Mouse (Mus musculus): Measurements from ENCODE around the gene Ppfia4. TPM values are rescaled to one million over a fixed set of nuclear protein-coding genes. Genes with fewer than 3 reads are reported as not detected.
A peak's percentile ranks its signal among the peaks of the same experiment; 100 is the strongest.
"Not testable (repeated sequence)": the region's sequence is repeated elsewhere in the genome, so short reads cannot be mapped to it uniquely, and the experiment has no call there.

Ppfia4 gene
- polyA plus RNA-seq, 1 experiment from 2014 or later = 2.0 TPM

DNA sequence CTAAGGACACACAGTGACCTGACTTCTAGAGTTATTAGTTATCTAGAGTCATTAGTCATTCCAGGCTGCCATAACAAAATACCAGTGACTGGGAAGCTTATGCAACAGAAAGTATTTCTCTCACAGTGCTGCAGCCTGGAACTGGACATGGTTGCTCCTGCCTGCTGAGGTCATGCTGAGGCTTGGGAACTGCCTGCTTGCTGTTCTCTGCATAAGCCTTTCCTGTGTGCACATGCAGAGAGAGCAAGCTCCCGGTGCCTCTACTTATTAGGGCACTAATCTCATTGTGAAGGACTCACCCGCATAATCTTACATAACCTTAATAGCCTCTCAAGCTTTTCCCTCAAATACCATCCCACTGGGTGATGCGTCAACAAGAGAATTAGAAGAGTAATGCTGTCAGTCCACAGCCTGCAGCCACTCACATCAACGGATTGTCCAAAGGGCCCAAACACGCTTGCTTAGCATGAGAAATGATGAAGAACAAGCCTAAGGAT lies 59.9 kb downstream of the Ppfia4 start:
- no peak overlapping the region for H3K4me3 ChIP-seq
- DNase-seq (ENCODE audit: low spot score) = no peak
- H3K27me3 ChIP-seq (ENCODE audit: low read depth, poor library complexity, severe bottlenecking) = no peaks in the 10 kb centered on the region; the same call in 1 of the 2 replicates
- H3K36me3 ChIP-seq = no peaks in the 10 kb centered on the region
- WGBS = 57% methylated on average over 5 of the region's 5 CpGs
- H3K9me3 ChIP-seq (replicated peaks) = no peaks in the 10 kb centered on the region
- no peak overlapping the region for H3K27ac ChIP-seq (replicated peaks)
- H3K4me1 ChIP-seq = peaks cover 14% of the 10 kb centered on the region; the same call in 1 of the 2 replicates

DNA sequence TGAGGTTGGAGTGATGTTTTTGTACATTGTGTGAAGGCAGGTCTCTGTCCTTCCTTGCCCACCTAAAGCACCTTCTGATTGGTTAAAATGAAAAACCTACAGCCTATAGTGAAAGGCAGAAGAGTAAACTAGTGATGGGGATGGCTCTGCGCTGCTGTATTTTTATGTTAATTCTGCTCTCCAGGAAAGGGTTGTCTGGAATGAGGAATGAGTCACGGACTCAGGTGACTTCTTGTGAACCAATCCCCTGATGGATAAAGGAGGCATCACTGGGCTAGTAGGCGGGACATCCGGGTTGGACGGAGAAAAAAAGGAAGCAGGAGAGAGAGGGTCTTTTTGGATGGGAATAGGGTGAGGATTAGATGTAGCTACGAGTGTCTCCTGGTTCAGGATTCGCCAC lies 62.7 kb downstream of the Ppfia4 start:
- 76% methylated on average over 7 of the region's 7 CpGs for WGBS

DNA sequence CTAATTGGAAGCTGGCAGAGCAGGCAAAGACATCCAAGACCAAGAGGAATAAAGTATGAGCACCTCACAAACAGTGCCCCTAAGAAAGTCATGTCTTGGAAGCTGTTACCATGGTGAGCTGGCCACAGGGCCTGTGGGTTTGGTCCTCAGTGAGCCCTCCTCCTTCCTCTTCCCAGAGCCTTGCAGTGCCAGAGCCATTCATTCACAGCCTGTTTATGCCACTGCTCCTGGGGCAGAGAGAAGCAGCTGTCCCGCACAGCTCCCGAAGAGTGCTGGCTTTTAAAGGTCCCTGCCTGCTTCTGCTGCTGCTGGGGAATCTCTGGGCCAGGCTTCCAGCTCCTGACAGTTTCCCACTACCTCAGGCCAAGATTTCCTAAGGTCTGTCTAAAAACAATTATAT lies 66.9 kb downstream of the Ppfia4 start:
- no peak overlapping the region for H3K4me3 ChIP-seq
- H3K9me3 ChIP-seq (replicated peaks) = peaks cover 5% of the 10 kb centered on the region; the same call in 1 of the 2 replicates
- H3K36me3 ChIP-seq = no peaks in the 10 kb centered on the region

More for the DNA sequence above, 62.7 kb downstream of the Ppfia4 start:
- Histone ChIP-seq H3K27me3 (ENCODE audit: low read depth, poor library complexity, severe bottlenecking) (no peaks in the 10 kb centered on the region), H3K4me1 (peaks cover 14% of the 10 kb centered on the region; the same call in 1 of the 2 replicates), H3K4me3 (no peak overlapping the region), H3K36me3 (no peaks in the 10 kb centered on the region), H3K9me3 (replicated peaks) (no peaks in the 10 kb centered on the region), H3K27ac (replicated peaks) (no peak overlapping the region)
- DNase-seq (ENCODE audit: low spot score) = no peak

DNA sequence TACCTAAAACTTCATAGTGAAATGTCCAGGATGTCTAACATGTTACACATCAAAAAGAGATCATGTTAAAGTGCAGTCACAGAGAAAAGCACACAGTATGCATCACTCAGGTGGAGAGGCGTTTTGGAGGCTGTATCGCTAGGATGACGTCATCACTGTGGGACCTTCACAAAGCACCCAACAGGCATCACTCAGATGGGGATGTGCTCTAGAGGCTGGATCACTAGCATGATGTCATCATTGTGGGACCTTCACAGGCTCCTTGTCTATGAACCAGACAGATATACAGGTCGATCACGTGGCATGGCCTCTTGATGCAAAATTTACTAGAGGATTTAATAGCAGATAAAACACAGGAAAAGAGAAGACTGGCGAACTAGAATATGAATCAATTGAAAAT lies 68.4 kb downstream of the Ppfia4 start:
- Histone ChIP-seq H3K27me3 (ENCODE audit: low read depth, poor library complexity, severe bottlenecking) (no peaks in the 10 kb centered on the region), H3K27ac (replicated peaks) (no peak overlapping the region), H3K9me3 (replicated peaks) (peaks cover 14% of the 10 kb centered on the region; the same call in 1 of the 2 replicates), H3K4me3 (no peak overlapping the region), H3K36me3 (no peaks in the 10 kb centered on the region), H3K4me1 (peaks cover 3% of the 10 kb centered on the region; the same call in 1 of the 2 replicates)
- DNase-seq (ENCODE audit: low spot score) = no peak
- WGBS = 89% methylated on average over 6 of the region's 6 CpGs

More for the DNA sequence above, 66.9 kb downstream of the Ppfia4 start:
- H3K4me1 ChIP-seq = peaks cover 3% of the 10 kb centered on the region; the same call in 1 of the 2 replicates
- WGBS = 66% methylated on average over 2 of the region's 2 CpGs
- no peak for DNase-seq (ENCODE audit: low spot score)
- 0 out of 2 replicates have a peak overlapping the region, but pooled peaks have one; percentile 38 for H3K27ac ChIP-seq (replicated peaks)
- no peaks in the 10 kb centered on the region for H3K27me3 ChIP-seq (ENCODE audit: low read depth, poor library complexity, severe bottlenecking)

DNA sequence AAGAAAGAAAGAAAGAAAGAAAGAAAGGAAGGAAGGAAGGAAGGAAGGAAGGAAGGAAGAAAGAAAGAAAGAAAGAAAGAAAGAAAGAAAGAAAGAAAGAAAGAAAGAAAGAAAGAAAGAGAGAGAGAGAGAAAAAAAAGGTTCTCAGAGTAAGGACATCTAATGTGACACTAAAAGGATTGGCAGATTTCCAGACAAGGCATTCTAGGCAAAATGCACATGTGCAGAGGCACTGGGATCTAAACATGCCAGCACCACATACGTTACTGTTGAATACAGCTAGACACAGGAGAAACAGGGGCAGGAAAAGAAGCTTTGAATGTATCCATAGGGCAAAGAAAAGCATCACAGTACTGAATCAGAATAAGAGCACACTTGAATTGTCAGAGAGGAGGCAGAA lies 83.0 kb downstream of the Ppfia4 start:
- DNase-seq (ENCODE audit: low spot score); H3K36me3 ChIP-seq; H3K27me3 ChIP-seq (ENCODE audit: low read depth, poor library complexity, severe bottlenecking); H3K27ac ChIP-seq (replicated peaks); H3K4me3 ChIP-seq; H3K9me3 ChIP-seq (replicated peaks); H3K4me1 ChIP-seq: not testable (repeated sequence)
- 64% methylated on average over 1 of the region's 1 CpGs for WGBS

Other genes with a start within 250 kb of the Ppfia4 start
- not detected in 2 replicates for gene Chit1, start 221.7 kb downstream of the Ppfia4 start, polyA plus RNA-seq (2016; fragmentation: Nextera tagmentation; extraction: Ambion mirVana)
- 0.82 and 0.90 TPM in 2 replicates for gene Chil1, start 150.8 kb downstream of the Ppfia4 start, polyA plus RNA-seq (2016; fragmentation: Nextera tagmentation; extraction: Ambion mirVana)
- 0.09 and 0.10 TPM in 2 replicates for gene Mybph, start 139.5 kb downstream of the Ppfia4 start, polyA plus RNA-seq (2016; fragmentation: Nextera tagmentation; extraction: Ambion mirVana)
- gene Adora1, start 97.5 kb downstream of the Ppfia4 start, polyA plus RNA-seq (2016; fragmentation: Nextera tagmentation; extraction: Ambion mirVana) = 0.14 and 0.17 TPM in 2 replicates
- gene Myog, start 42.9 kb downstream of the Ppfia4 start, polyA plus RNA-seq (2016; fragmentation: Nextera tagmentation; extraction: Ambion mirVana) = 0.07 TPM in 1 of 2 replicates, not detected in the other
- 122 and 128 TPM in 2 replicates for gene Tmem183a, start 29.1 kb upstream of the Ppfia4 start, polyA plus RNA-seq (2016; fragmentation: Nextera tagmentation; extraction: Ambion mirVana)
- gene 4933406M09Rik, start 53.0 kb upstream of the Ppfia4 start, polyA plus RNA-seq (2016; fragmentation: Nextera tagmentation; extraction: Ambion mirVana) = not detected in 2 replicates
- 24.5 and 27.9 TPM in 2 replicates for gene Cyb5r1, start 72.6 kb upstream of the Ppfia4 start, polyA plus RNA-seq (2016; fragmentation: Nextera tagmentation; extraction: Ambion mirVana)
- gene Adipor1, start 82.5 kb upstream of the Ppfia4 start, polyA plus RNA-seq (2016; fragmentation: Nextera tagmentation; extraction: Ambion mirVana) = 74.3 and 75.7 TPM in 2 replicates
- gene Klhl12, start 122.6 kb upstream of the Ppfia4 start, polyA plus RNA-seq (2016; fragmentation: Nextera tagmentation; extraction: Ambion mirVana) = 34.8 TPM in 2 replicates
- 44.4 and 44.8 TPM in 2 replicates for gene Rabif, start 161.7 kb upstream of the Ppfia4 start, polyA plus RNA-seq (2016; fragmentation: Nextera tagmentation; extraction: Ambion mirVana)
- not detected in 2 replicates for gene Mgat4e, start 216.8 kb upstream of the Ppfia4 start, polyA plus RNA-seq (2016; fragmentation: Nextera tagmentation; extraction: Ambion mirVana)
- gene Kdm5b, start 227.2 kb upstream of the Ppfia4 start, polyA plus RNA-seq (2016; fragmentation: Nextera tagmentation; extraction: Ambion mirVana) = 60.9 and 69.2 TPM in 2 replicates